In genomic region chr12:82350082-82350481, GRCm38 (mm10) we compare ENCODE assay signal across 19 mouse cellular contexts.
A peak's percentile ranks its signal among the peaks of the same experiment; 100 is the strongest.
DNase-seq lines count a peak whose midpoint lies in the region; ATAC-seq and TF ChIP-seq lines count a peak whose summit lies in the region.
"Had no signal": no experiment of that assay in that cellular context is flagged by ENCODE, and none has a peak within 500 bp of the region (broad histone marks: within the 10 kb centered on the region; RNA-seq: fewer than 3 reads in every experiment).

No protein-coding gene starts in this region.

- TF ChIP-seq CTCF in CH12.LX (conservative IDR thresholded peaks at IDR 0.05 in 1 of 2, IDR thresholded peaks at IDR 0.05 in 1 of 2; ENCODE audit: low read depth in 2 of 2, low read length in 2 of 2), result no peak
- TF ChIP-seq CTCF in kidney, adult 2 months (conservative IDR thresholded peaks at IDR 0.05; ENCODE audit: insufficient read depth, insufficient read length, low read depth, low read length), result no peak

- DNase-seq in lung, postnatal 36 days, result peak; percentile 38
- DNase-seq in lung, postnatal 4 days, result no peak
- DNase-seq in CH12.LX (ENCODE audit: extremely low read depth), result peak; percentile 45
- no peak for DNase-seq in kidney, adult 2 months
- no peak for DNase-seq in cerebellum, postnatal 36 days
- DNase-seq: cerebellum, adult 8-10 months; kidney, postnatal 14 days; left cerebral cortex, postnatal 4 days; retina, postnatal 1 day had no signal

- peaks cover 0 to 17% of the 10 kb centered on the region in 2 experiments for H3K36me3 ChIP-seq in CH12.LX (replicated peaks in 1 of 2; ENCODE audit: control insufficient read depth in 1 of 2, insufficient read depth in 1 of 2, low read length in 1 of 2)
- H3K36me3 ChIP-seq in kidney, embryonic 14.5 days (ENCODE audit: control insufficient read depth, insufficient read depth, low read length), result no peaks in the 10 kb centered on the region
- H3K36me3 ChIP-seq in kidney, adult 2 months (ENCODE audit: control insufficient read depth, insufficient read depth, low read length), result no peaks in the 10 kb centered on the region
- H3K36me3 ChIP-seq: forebrain, embryonic 12.5 days; hindbrain, embryonic 10.5 days; intestine, embryonic 15.5 days; liver, embryonic 12.5 days; midbrain, embryonic 13.5 days; neural tube, embryonic 12.5 days had no signal

- TF ChIP-seq RAD21 in CH12.LX (IDR thresholded peaks at IDR 0.05; ENCODE audit: low read depth, low read length), result no peak

- peak; percentile 97 for ATAC-seq in granulocyte monocyte progenitor cell, adult 5-6 weeks (replicated peaks; ENCODE audit: poor library complexity, severe bottlenecking)
- ATAC-seq in neutrophil, adult 5-6 weeks (ENCODE audit: extremely low read depth, insufficient number of reproducible peaks, low FRiP score, poor library complexity, severe bottlenecking), result peak; percentile 75
- no peak for ATAC-seq in kidney, embryonic 14.5 days (ENCODE audit: low FRiP score, low TSS enrichment)
- ATAC-seq: intestine, embryonic 15.5 days; liver, embryonic 12.5 days; midbrain, embryonic 13.5 days; Patski had no signal

- dilution Hi-C loops in CH12.LX (cut with MboI; ENCODE audit: extremely low pct_ligation_motif_present, extremely low pct_unique_long_range_greater_than_20kb, low sequenced_read_pairs), result no loop called here

- WGBS in kidney, embryonic 14.5 days, result 96% methylated on average over 11 of the region's 11 CpGs
- 96% methylated on average over 11 of the region's 11 CpGs for WGBS in kidney, adult 2 months

- no peaks in the 10 kb centered on the region for H3K9me3 ChIP-seq in CH12.LX (replicated peaks; ENCODE audit: low read length)
- no peaks in the 10 kb centered on the region for H3K9me3 ChIP-seq in kidney, embryonic 14.5 days (ENCODE audit: control insufficient read depth, low read length)
- H3K9me3 ChIP-seq: forebrain, embryonic 12.5 days; hindbrain, embryonic 10.5 days; intestine, embryonic 15.5 days; liver, embryonic 12.5 days; midbrain, embryonic 13.5 days; neural tube, embryonic 12.5 days had no signal

- H3K27me3 ChIP-seq in CH12.LX (replicated peaks), result no peaks in the 10 kb centered on the region
- H3K27me3 ChIP-seq in kidney, embryonic 14.5 days (ENCODE audit: control insufficient read depth, insufficient read depth, low read length), result no peaks in the 10 kb centered on the region
- H3K27me3 ChIP-seq in kidney, adult 2 months (replicated peaks; ENCODE audit: control insufficient read depth, insufficient read depth, low read length), result no peaks in the 10 kb centered on the region
- H3K27me3 ChIP-seq: forebrain, embryonic 12.5 days; intestine, embryonic 15.5 days; liver, embryonic 12.5 days; midbrain, embryonic 13.5 days; neural tube, embryonic 12.5 days; Patski had no signal

- H3K9ac ChIP-seq in CH12.LX (ENCODE audit: insufficient read depth, low read depth), result no peak overlapping the region
- no peak overlapping the region for H3K9ac ChIP-seq in kidney, embryonic 14.5 days (ENCODE audit: low read depth, low read length)
- H3K9ac ChIP-seq: forebrain, embryonic 12.5 days; intestine, embryonic 15.5 days; liver, embryonic 12.5 days; midbrain, embryonic 13.5 days; neural tube, embryonic 12.5 days had no signal

- H3K4me2 ChIP-seq in CH12.LX (ENCODE audit: insufficient read depth, low read depth, poor library complexity, severe bottlenecking), result no peak overlapping the region
- no peak overlapping the region for H3K4me2 ChIP-seq in kidney, embryonic 14.5 days (replicated peaks; ENCODE audit: low read depth, low read length)
- H3K4me2 ChIP-seq: forebrain, embryonic 12.5 days; intestine, embryonic 15.5 days; liver, embryonic 12.5 days; midbrain, embryonic 13.5 days; neural tube, embryonic 12.5 days had no signal

- H3K4me3 ChIP-seq in CH12.LX (replicated peaks in 1 of 3; ENCODE audit: low read depth in 2 of 3, low read length in 2 of 3, poor library complexity in 1 of 3), result no peak overlapping the region
- no peak overlapping the region for H3K4me3 ChIP-seq in kidney, embryonic 14.5 days (ENCODE audit: low read length)
- no peak overlapping the region for H3K4me3 ChIP-seq in kidney, adult 2 months (ENCODE audit: insufficient read depth, low read depth, low read length)
- H3K4me3 ChIP-seq: forebrain, embryonic 12.5 days; hindbrain, embryonic 10.5 days; intestine, embryonic 15.5 days; liver, embryonic 12.5 days; midbrain, embryonic 13.5 days; neural tube, embryonic 12.5 days had no signal

- peak; percentile 49; the same call in 1 of the 2 replicates for TF ChIP-seq EP300 in CH12.LX (IDR thresholded peaks at IDR 0.05; ENCODE audit: low read length)

- in situ Hi-C loops in CH12.LX (cut with MboI; ENCODE audit: low pct_ligation_motif_present, low pct_unique_long_range_greater_than_20kb, low sequenced_read_pairs), result no loop called here

- peaks cover 10% of the 10 kb centered on the region; the same call in 1 of the 2 replicates for H3K79me2 ChIP-seq in CH12.LX (replicated peaks; ENCODE audit: control insufficient read depth, extremely low read depth, insufficient read depth, poor library complexity, severe bottlenecking)

- H3K27ac ChIP-seq in CH12.LX (ENCODE audit: insufficient read depth, low read depth), result no peak overlapping the region
- H3K27ac ChIP-seq in kidney, embryonic 14.5 days (ENCODE audit: low read depth, low read length), result no peak overlapping the region
- H3K27ac ChIP-seq in kidney, adult 2 months (ENCODE audit: insufficient read depth, low read depth, low read length), result no peak overlapping the region
- H3K27ac ChIP-seq: forebrain, embryonic 12.5 days; hindbrain, embryonic 10.5 days; intestine, embryonic 15.5 days; liver, embryonic 12.5 days; midbrain, embryonic 13.5 days; neural tube, embryonic 12.5 days had no signal

- TF ChIP-seq POLR2A in CH12.LX (IDR thresholded peaks at IDR 0.05; ENCODE audit: low read depth, low read length), result no peak
- no peak for TF ChIP-seq POLR2A in kidney, adult 2 months (IDR thresholded peaks at IDR 0.05; ENCODE audit: low read depth, low read length)

- H3K4me1 ChIP-seq in CH12.LX (ENCODE audit: control insufficient read depth in 1 of 2, insufficient read depth in 2 of 2), result peaks cover 20 to 59% of the 10 kb centered on the region in 2 experiments
- H3K4me1 ChIP-seq in kidney, embryonic 14.5 days (ENCODE audit: control insufficient read depth, insufficient read depth, low read length), result peaks cover 5% of the 10 kb centered on the region; the same call in 1 of the 2 replicates
- H3K4me1 ChIP-seq in kidney, adult 2 months (ENCODE audit: control insufficient read depth, insufficient read depth, low read length), result peaks cover 10% of the 10 kb centered on the region
- H3K4me1 ChIP-seq: midbrain, embryonic 13.5 days; neural tube, embryonic 12.5 days had no signal

TF ChIP-seq in CH12.LX, 34 proteins besides CTCF, POLR2A, EP300 and RAD21:
- TF ChIP-seq MAZ (IDR thresholded peaks at IDR 0.05; ENCODE audit: low read depth, low read length) (0 out of 2 replicates have a peak, but pooled peaks have one; percentile 18), MAFK (IDR thresholded peaks at IDR 0.05; ENCODE audit: insufficient replicate concordance, low read length) (0 out of 2 replicates have a peak, but pooled peaks have one; percentile 41), MEF2A (IDR thresholded peaks at IDR 0.05; ENCODE audit: borderline replicate concordance, low read depth, low read length) (0 out of 2 replicates have a peak, but pooled peaks have one; percentile 10), SMC3 (IDR thresholded peaks at IDR 0.05; ENCODE audit: low read depth, low read length) (no peak), ELF1 (IDR thresholded peaks at IDR 0.05; ENCODE audit: low read depth, low read length) (no peak), E2F4 (IDR thresholded peaks at IDR 0.05; ENCODE audit: insufficient replicate concordance, low read depth, low read length) (no peak), NRF1 (IDR thresholded peaks at IDR 0.05; ENCODE audit: low read depth, low read length) (peak; percentile 25; the same call in 1 of the 2 replicates)

Comparison
In these comparisons a context has a peak if more than half of its experiments do, and no peak if none do; other contexts are left out.
1. DNase-seq: peak in lung, postnatal 36 days (single experiment) and CH12.LX (single experiment); none in lung, postnatal 4 days (0 of 2), kidney, adult 2 months (single experiment) and cerebellum, postnatal 36 days (0 of 2).